Mouse (Mus musculus) neural tube, embryonic 15.5 days (tissue): ENCODE measurements at regions not wholly inside any gene's neighbourhood (a gene's known extent, or its start where the extent isn't known, plus 50 kb on each side); places are given as distances from the start of the nearest gene placed in this dataset.
A peak's percentile ranks its signal among the peaks of the same experiment; 100 is the strongest.
"Not testable (repeated sequence)": the region's sequence is repeated elsewhere in the genome, so short reads cannot be mapped to it uniquely, and the experiment has no call there.

Experiments
- ATAC-seq: fragments of 200-750 bp; cut with Nextera tagmentation; 2 replicates; pipeline ENCODE4 v1.8.0; 2017; ENCODE audit warnings: mild to moderate bottlenecking, moderate TSS enrichment, moderate library complexity; ENCODE audit not compliant: low FRiP score
- H3K27ac ChIP-seq: fragments of 300-500 bp; sonication (generic); replicated peaks from 2 replicates; pipeline ENCODE4 v1.5.1; 2015; ENCODE audit warnings: mild to moderate bottlenecking, inconsistent platforms
- H3K27me3 ChIP-seq: fragments of 300-500 bp; sonication (generic); replicated peaks from 2 replicates; pipeline ENCODE4 v1.6.1; 2015; ENCODE audit warnings: inconsistent platforms
- H3K36me3 ChIP-seq: fragments of 300-500 bp; sonication (generic); 2 replicates; pipeline ENCODE4 v1.6.1; 2015; ENCODE audit warnings: inconsistent platforms
- H3K4me1 ChIP-seq: fragments of 300-500 bp; sonication (generic); 2 replicates; pipeline ENCODE4 v1.6.1; 2015; ENCODE audit warnings: inconsistent platforms
- H3K4me2 ChIP-seq: fragments of 300-500 bp; sonication (generic); 2 replicates; pipeline ENCODE4 v1.6.1; 2015; ENCODE audit warnings: inconsistent platforms, mild to moderate bottlenecking, moderate library complexity
- H3K4me3 ChIP-seq: fragments of 300-500 bp; sonication (generic); replicated peaks from 2 replicates; pipeline ENCODE4 v1.5.1; 2015; ENCODE audit warnings: mild to moderate bottlenecking, inconsistent platforms
- H3K9ac ChIP-seq: fragments of 300-500 bp; sonication (generic); replicated peaks from 2 replicates; pipeline ENCODE4 v1.6.1; 2015; ENCODE audit warnings: mild to moderate bottlenecking, inconsistent platforms
- H3K9me3 ChIP-seq: fragments of 300-500 bp; sonication (generic); replicated peaks from 2 replicates; pipeline ENCODE4 v1.6.1; 2016; ENCODE audit warnings: inconsistent platforms
- WGBS: fragments of 180-500 bp; shearing (Covaris S2); methylation state at CpG from one replicate; pipeline ENCODE4 v1.1.7; 2015; ENCODE audit warnings: mixed read lengths; 5-methylcytosine and 5-hydroxymethylcytosine counted together

GRCm38 (mm10) chr8:103798630-103799029, 302.8 kb upstream of the Cdh5 start:
- WGBS: 96% methylated on average over 2 of the region's 2 CpGs
- not testable (repeated sequence) for H3K36me3 ChIP-seq, H3K27ac ChIP-seq, H3K9me3 ChIP-seq, H3K9ac ChIP-seq, ATAC-seq, H3K4me1 ChIP-seq, H3K27me3 ChIP-seq, H3K4me2 ChIP-seq, H3K4me3 ChIP-seq

- no peaks in the 10 kb centered on the region for H3K27me3 ChIP-seq
- no peak for ATAC-seq
- H3K4me3 ChIP-seq: no peak overlapping the region
- no peaks in the 10 kb centered on the region for H3K36me3 ChIP-seq
- H3K9ac ChIP-seq: no peak overlapping the region
- no peak overlapping the region for H3K27ac ChIP-seq
- H3K9me3 ChIP-seq: no peaks in the 10 kb centered on the region
- no peaks in the 10 kb centered on the region for H3K4me1 ChIP-seq
- no peak overlapping the region for H3K4me2 ChIP-seq
- WGBS: 87% methylated on average over 5 of the region's 5 CpGs
Observed at GRCm38 (mm10) chr8:103808171-103808570, 293.3 kb upstream of the Cdh5 start.

- no peaks in the 10 kb centered on the region for H3K36me3 ChIP-seq
- 74% methylated on average over 8 of the region's 8 CpGs for WGBS
Observed at GRCm38 (mm10) chr8:103808580-103808979, 292.8 kb upstream of the Cdh5 start.

GRCm38 (mm10) chr8:103809140-103809539, 292.3 kb upstream of the Cdh5 start:
- WGBS: 76% methylated on average over 7 of the region's 7 CpGs
- Histone ChIP-seq H3K4me2 (no peak overlapping the region), H3K9me3 (no peaks in the 10 kb centered on the region), H3K4me1 (peaks cover 7% of the 10 kb centered on the region), H3K27me3 (no peaks in the 10 kb centered on the region), H3K27ac (no peak overlapping the region), H3K36me3 (no peaks in the 10 kb centered on the region), H3K9ac (no peak overlapping the region), H3K4me3 (no peak overlapping the region)
- no peak for ATAC-seq

More at GRCm38 (mm10) chr8:103808580-103808979, 292.8 kb upstream of the Cdh5 start:
- Histone ChIP-seq H3K9ac (no peak overlapping the region), H3K4me3 (no peak overlapping the region), H3K27me3 (no peaks in the 10 kb centered on the region), H3K4me1 (peaks cover 1% of the 10 kb centered on the region), H3K4me2 (no peak overlapping the region), H3K27ac (no peak overlapping the region), H3K9me3 (no peaks in the 10 kb centered on the region)
- ATAC-seq: no peak

GRCm38 (mm10) chr8:103813954-103814591, 287.4 kb upstream of the Cdh5 start:
- H3K4me2 ChIP-seq: 0 out of 2 replicates have a peak overlapping the region, but pooled peaks have one; percentile 6
- no peak overlapping the region; the same call in 1 of the 2 replicates for H3K27ac ChIP-seq
- peaks cover 10% of the 10 kb centered on the region for H3K4me1 ChIP-seq
- ATAC-seq: peak; percentile 33; the same call in 1 of the 2 replicates
- H3K36me3 ChIP-seq: no peaks in the 10 kb centered on the region
- H3K9ac ChIP-seq: no peak overlapping the region
- no peak overlapping the region for H3K4me3 ChIP-seq
- 41% methylated on average over 10 of the region's 10 CpGs for WGBS
- H3K27me3 ChIP-seq: no peaks in the 10 kb centered on the region
- no peaks in the 10 kb centered on the region for H3K9me3 ChIP-seq

- Histone ChIP-seq H3K27me3 (no peaks in the 10 kb centered on the region), H3K27ac (no peak overlapping the region), H3K9ac (no peak overlapping the region), H3K4me3 (no peak overlapping the region), H3K4me2 (no peak overlapping the region), H3K4me1 (peaks cover 10% of the 10 kb centered on the region), H3K9me3 (no peaks in the 10 kb centered on the region), H3K36me3 (no peaks in the 10 kb centered on the region)
- 82% methylated on average over 15 of the region's 15 CpGs for WGBS
- no peak for ATAC-seq
Observed at GRCm38 (mm10) chr8:103816101-103816894, 285.1 kb upstream of the Cdh5 start.

GRCm38 (mm10) chr8:103823541-103823940, 277.9 kb upstream of the Cdh5 start:
- H3K9ac ChIP-seq: no peak overlapping the region
- no peak overlapping the region for H3K4me2 ChIP-seq
- H3K4me1 ChIP-seq: peaks cover 3% of the 10 kb centered on the region; the same call in 1 of the 2 replicates
- H3K27me3 ChIP-seq: no peaks in the 10 kb centered on the region
- no peaks in the 10 kb centered on the region for H3K36me3 ChIP-seq
- 90% methylated on average over 7 of the region's 7 CpGs for WGBS
- ATAC-seq: no peak
- no peaks in the 10 kb centered on the region for H3K9me3 ChIP-seq
- H3K4me3 ChIP-seq: no peak overlapping the region
- H3K27ac ChIP-seq: no peak overlapping the region

GRCm38 (mm10) chr8:103824747-103825146, 276.7 kb upstream of the Cdh5 start:
- 15% methylated on average over 1 of the region's 1 CpGs for WGBS
- no peak for ATAC-seq
- no peak overlapping the region for H3K9ac ChIP-seq

GRCm38 (mm10) chr8:103825289-103825688, 276.1 kb upstream of the Cdh5 start:
- H3K9me3 ChIP-seq: no peaks in the 10 kb centered on the region
- ATAC-seq: no peak
- H3K36me3 ChIP-seq: no peaks in the 10 kb centered on the region
- peaks cover 3% of the 10 kb centered on the region; the same call in 1 of the 2 replicates for H3K4me1 ChIP-seq
- H3K27me3 ChIP-seq: no peaks in the 10 kb centered on the region
- 49% methylated on average over 3 of the region's 3 CpGs for WGBS
- no peak overlapping the region for H3K27ac ChIP-seq
- no peak overlapping the region for H3K4me3 ChIP-seq
- no peak overlapping the region for H3K4me2 ChIP-seq
- no peak overlapping the region for H3K9ac ChIP-seq

More at GRCm38 (mm10) chr8:103824747-103825146, 276.7 kb upstream of the Cdh5 start:
- no peak overlapping the region for H3K4me2 ChIP-seq
- H3K9me3 ChIP-seq: no peaks in the 10 kb centered on the region
- no peaks in the 10 kb centered on the region for H3K27me3 ChIP-seq
- H3K4me3 ChIP-seq: no peak overlapping the region
- no peak overlapping the region for H3K27ac ChIP-seq
- H3K36me3 ChIP-seq: no peaks in the 10 kb centered on the region
- H3K4me1 ChIP-seq: peaks cover 3% of the 10 kb centered on the region; the same call in 1 of the 2 replicates

GRCm38 (mm10) chr8:103830416-103830815, 271.0 kb upstream of the Cdh5 start:
- WGBS: 93% methylated on average over 3 of the region's 3 CpGs
- no peak for ATAC-seq
- Histone ChIP-seq H3K27me3 (no peaks in the 10 kb centered on the region), H3K9me3 (no peaks in the 10 kb centered on the region), H3K36me3 (no peaks in the 10 kb centered on the region), H3K27ac (no peak overlapping the region), H3K4me1 (no peaks in the 10 kb centered on the region), H3K9ac (no peak overlapping the region), H3K4me2 (no peak overlapping the region), H3K4me3 (no peak overlapping the region)

GRCm38 (mm10) chr8:103839990-103840389, 261.4 kb upstream of the Cdh5 start:
- no peaks in the 10 kb centered on the region for H3K9me3 ChIP-seq
- no peaks in the 10 kb centered on the region for H3K27me3 ChIP-seq
- no peak for ATAC-seq
- H3K9ac ChIP-seq: no peak overlapping the region
- H3K4me1 ChIP-seq: no peaks in the 10 kb centered on the region
- WGBS: 96% methylated on average over 4 of the region's 4 CpGs
- H3K4me3 ChIP-seq: no peak overlapping the region
- H3K4me2 ChIP-seq: no peak overlapping the region
- no peak overlapping the region for H3K27ac ChIP-seq
- no peaks in the 10 kb centered on the region for H3K36me3 ChIP-seq

GRCm38 (mm10) chr8:103845964-103846363, 255.5 kb upstream of the Cdh5 start:
- Histone ChIP-seq H3K27ac (no peak overlapping the region), H3K9ac (no peak overlapping the region), H3K27me3 (no peaks in the 10 kb centered on the region), H3K36me3 (no peaks in the 10 kb centered on the region), H3K4me2 (no peak overlapping the region), H3K4me3 (no peak overlapping the region), H3K9me3 (no peaks in the 10 kb centered on the region), H3K4me1 (peaks cover 8% of the 10 kb centered on the region; the same call in 1 of the 2 replicates)
- no peak for ATAC-seq
- 83% methylated on average over 1 of the region's 1 CpGs for WGBS
